Mouse (Mus musculus) ovary, postnatal 14 days (tissue): ENCODE data around the gene Rnf43.

Experiments
- DNase-seq: peaks from one replicate; pipeline ENCODE4 v3.0.0; 2022; ENCODE audit warnings: low spot score

Rnf43 gene

GRCm38 (mm10) chr11:87678545-87678944 is 16.0 kb downstream of the Rnf43 start:
- DNase-seq = no peak

- no peak for DNase-seq
Measured at GRCm38 (mm10) chr11:87678976-87679375, 16.5 kb downstream of the Rnf43 start.

GRCm38 (mm10) chr11:87680786-87681185 is 18.3 kb downstream of the Rnf43 start:
- no peak for DNase-seq

- DNase-seq = no peak
Measured at GRCm38 (mm10) chr11:87682096-87682495, 19.6 kb downstream of the Rnf43 start.

- DNase-seq = no peak
Measured at GRCm38 (mm10) chr11:87682838-87683571, 20.5 kb downstream of the Rnf43 start.

- DNase-seq = no peak
Measured at GRCm38 (mm10) chr11:87686407-87686806, 23.9 kb downstream of the Rnf43 start.

- DNase-seq = no peak
Measured at GRCm38 (mm10) chr11:87687246-87688225, 25.0 kb downstream of the Rnf43 start.

- no peak for DNase-seq
Measured at GRCm38 (mm10) chr11:87688478-87689203, 26.1 kb downstream of the Rnf43 start.

GRCm38 (mm10) chr11:87689402-87689808 is 26.9 kb downstream of the Rnf43 start:
- peak; percentile 38 for DNase-seq

GRCm38 (mm10) chr11:87690054-87690740 is 27.7 kb downstream of the Rnf43 start:
- DNase-seq = no peak

- no peak for DNase-seq
Measured at GRCm38 (mm10) chr11:87697131-87697682, 34.7 kb downstream of the Rnf43 start.

GRCm38 (mm10) chr11:87698126-87698525 is 35.6 kb downstream of the Rnf43 start:
- no peak for DNase-seq

GRCm38 (mm10) chr11:87701108-87701507 is 38.6 kb downstream of the Rnf43 start:
- no peak for DNase-seq

- DNase-seq = no peak
Measured at GRCm38 (mm10) chr11:87701877-87702620, 39.5 kb downstream of the Rnf43 start.

GRCm38 (mm10) chr11:87703654-87704053 is 41.1 kb downstream of the Rnf43 start:
- DNase-seq = no peak

GRCm38 (mm10) chr11:87704289-87704688 is 41.8 kb downstream of the Rnf43 start:
- DNase-seq = no peak

GRCm38 (mm10) chr11:87707570-87707969 is 45.0 kb downstream of the Rnf43 start:
- DNase-seq = no peak

- DNase-seq = no peak
Measured at GRCm38 (mm10) chr11:87708979-87709378, 46.5 kb downstream of the Rnf43 start.

- DNase-seq = peak; percentile 61
Measured at GRCm38 (mm10) chr11:87709513-87710261, 47.2 kb downstream of the Rnf43 start.

- no peak for DNase-seq
Measured at GRCm38 (mm10) chr11:87710262-87710615, 47.7 kb downstream of the Rnf43 start.
